Comparison of ENCODE assay signal across 7 mouse cellular contexts in genomic region chrX:12857881-12858755, GRCm38 (mm10).
DNase-seq lines count a peak whose midpoint lies in the region; ATAC-seq lines count a peak whose summit lies in the region.

No protein-coding gene starts in this region.

- peak overlapping the region; percentile 15 for H3K4me3 ChIP-seq in forebrain, embryonic 14.5 days (ENCODE audit: low read depth, low read length)
- peak overlapping the region; percentile 22 for H3K4me3 ChIP-seq in hindbrain, embryonic 16.5 days (ENCODE audit: low read length)

- H3K4me1 ChIP-seq in forebrain, embryonic 14.5 days (ENCODE audit: control insufficient read depth, insufficient read depth, low read length), result peaks cover 4% of the 10 kb centered on the region; the same call in 1 of the 2 replicates
- H3K4me1 ChIP-seq in hindbrain, embryonic 16.5 days (ENCODE audit: control insufficient read depth, insufficient read depth, low read depth, low read length), result peaks cover 4% of the 10 kb centered on the region; the same call in 1 of the 2 replicates

- peak overlapping the region; percentile 50 for H3K9ac ChIP-seq in forebrain, embryonic 14.5 days (ENCODE audit: low read length)
- peak overlapping the region; percentile 24 for H3K9ac ChIP-seq in hindbrain, embryonic 16.5 days (ENCODE audit: low read depth, low read length)

- H3K27me3 ChIP-seq in forebrain, embryonic 14.5 days (replicated peaks; ENCODE audit: control insufficient read depth, insufficient read depth, low read length), result no peaks in the 10 kb centered on the region
- H3K27me3 ChIP-seq in hindbrain, embryonic 16.5 days (replicated peaks; ENCODE audit: control insufficient read depth, insufficient read depth, low read length), result no peaks in the 10 kb centered on the region
- H3K27me3 ChIP-seq in splenic B cell, adult 2 months (ENCODE audit: control insufficient read depth, insufficient read depth, low read length, poor library complexity, severe bottlenecking), result no peaks in the 10 kb centered on the region

- peak; percentile 84 for ATAC-seq in forebrain, embryonic 14.5 days
- peak; percentile 82 for ATAC-seq in hindbrain, embryonic 16.5 days
- peak; percentile 64 for ATAC-seq in megakaryocyte, adult 5-6 weeks (ENCODE audit: poor library complexity, severe bottlenecking)

- H3K27ac ChIP-seq in forebrain, embryonic 14.5 days (ENCODE audit: low read depth, low read length), result peak overlapping the region; percentile 90
- H3K27ac ChIP-seq in hindbrain, embryonic 16.5 days (ENCODE audit: low read depth, low read length), result peak overlapping the region; percentile 81

- H3K36me3 ChIP-seq in forebrain, embryonic 14.5 days (ENCODE audit: control insufficient read depth, insufficient read depth, low read length), result no peaks in the 10 kb centered on the region
- no peaks in the 10 kb centered on the region for H3K36me3 ChIP-seq in hindbrain, embryonic 16.5 days (ENCODE audit: control insufficient read depth, insufficient read depth, low read length)
- no peaks in the 10 kb centered on the region for H3K36me3 ChIP-seq in splenic B cell, adult 2 months (ENCODE audit: control insufficient read depth, insufficient read depth, low read length, poor library complexity, severe bottlenecking)

- peak overlapping the region; percentile 49 for H3K4me2 ChIP-seq in forebrain, embryonic 14.5 days (ENCODE audit: low read length)
- peak overlapping the region; percentile 32 for H3K4me2 ChIP-seq in hindbrain, embryonic 16.5 days (ENCODE audit: low read length)

- 24% methylated on average over 17 of the region's 17 CpGs for WGBS in forebrain, embryonic 14.5 days
- WGBS in hindbrain, embryonic 16.5 days, result 18% methylated on average over 16 of the region's 17 CpGs

- intact Hi-C loops in left cerebral cortex, postnatal 25 days (cut with DNase I), result no loop called here

- no peaks in the 10 kb centered on the region for H3K9me3 ChIP-seq in forebrain, embryonic 14.5 days (replicated peaks; ENCODE audit: control insufficient read depth, low read length)
- H3K9me3 ChIP-seq in hindbrain, embryonic 16.5 days (ENCODE audit: control insufficient read depth, low read length), result no peaks in the 10 kb centered on the region

- peak; percentile 67 for DNase-seq in ES-CJ7 (ENCODE audit: low read depth, low spot score)
- DNase-seq in adrenal gland, adult 2 months, result peak; percentile 36
- DNase-seq in forebrain, embryonic 14.5 days (ENCODE audit: low spot score), result peak; percentile 78
- DNase-seq in left cerebral cortex, postnatal 25 days (ENCODE audit: low spot score in 2 of 2), result peak; percentile 23 to 49
- DNase-seq in splenic B cell, adult 2 months (ENCODE audit: low read depth, low spot score), result peak; percentile 34

Comparison
In these comparisons a context has a peak if more than half of its experiments do, and no peak if none do; other contexts are left out.
1. Peak in every context shown above with its lines: DNase-seq, ATAC-seq, H3K4me3 ChIP-seq and H3K27ac ChIP-seq.